Mouse (Mus musculus) ES-E14 (cell line): Measurements from ENCODE around the gene Gm9833.

Experiments
- CHD2 ChIP-seq: IDR thresholded peaks from 2 replicates; pipeline ENCODE4 v1.6.1; 2014; ENCODE audit warnings: mild to moderate bottlenecking, low read depth, low read length, inconsistent platforms
- ZC3H11A ChIP-seq: IDR thresholded peaks from 2 replicates; pipeline ENCODE4 v1.6.1; 2012; ENCODE audit warnings: low read depth, mild to moderate bottlenecking, inconsistent platforms, low read length, borderline replicate concordance

- TF ChIP-seq CHD2 = no peak
- no peak for TF ChIP-seq ZC3H11A
Observed at GRCm38 (mm10) chr3:10124071-10124470, 36.2 kb downstream of the Gm9833 start.
